Mouse (Mus musculus): ENCODE data around the gene Kdm6b.

DNA sequence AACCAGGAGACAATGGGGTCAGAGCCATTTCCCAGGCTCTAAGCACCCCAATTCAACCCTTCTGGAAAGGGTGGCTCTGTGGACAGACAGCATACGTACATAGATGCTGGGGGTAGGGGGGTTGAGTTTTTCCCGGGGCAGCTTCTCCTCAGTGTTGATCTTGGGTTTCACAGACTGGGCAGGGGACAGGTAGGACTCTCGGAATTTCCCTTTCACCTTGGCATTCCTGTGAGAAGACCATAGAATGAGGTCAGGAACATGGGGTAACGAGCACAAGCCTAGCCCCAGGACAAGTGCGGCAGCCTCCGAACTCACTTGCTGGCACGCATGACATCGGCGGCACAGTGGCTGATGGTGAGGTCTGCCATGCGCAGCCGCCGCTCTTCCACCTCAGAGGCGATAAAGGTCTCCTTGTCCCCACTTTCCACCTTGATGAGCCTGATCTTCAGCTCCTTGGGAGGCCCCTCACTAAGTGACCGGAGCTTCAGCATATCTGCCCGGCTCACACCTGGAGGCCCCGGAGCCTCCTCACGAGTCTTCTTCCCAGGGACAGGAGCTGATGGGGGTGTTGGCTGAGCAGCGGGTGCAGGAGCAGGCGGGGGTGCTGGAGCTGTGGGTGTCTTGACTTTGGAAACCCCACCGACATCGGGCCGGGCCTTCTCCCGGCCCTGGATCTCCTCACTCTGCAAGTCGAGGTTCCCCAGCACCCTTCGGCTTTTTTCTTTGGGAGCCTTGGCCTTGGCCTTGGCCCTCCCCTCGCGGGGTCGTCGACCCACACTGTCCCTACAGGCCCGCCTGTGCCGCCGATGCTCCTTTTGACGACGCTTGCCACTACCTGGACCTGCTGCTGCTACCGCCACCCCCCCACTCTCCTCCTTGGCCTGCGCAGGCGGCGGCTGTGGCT is 9.5 kb downstream of the Kdm6b start:
- no peak for TF ChIP-seq CTCF (IDR thresholded peaks at IDR 0.05; ENCODE audit: borderline replicate concordance, insufficient read depth, low read length)
- no peak for TF ChIP-seq POLR2A (IDR thresholded peaks at IDR 0.05; ENCODE audit: low read depth, low read length)
